Mouse (Mus musculus) lung, adult 2 months (tissue): ENCODE results near the gene Cygb.

Experiments
- CTCF ChIP-seq: fragments of 200-500 bp; IDR thresholded peaks from 2 replicates; pipeline ENCODE4 v1.5.1; 2011; ENCODE audit warnings: mild to moderate bottlenecking, low read length, control low read depth; ENCODE audit not compliant: insufficient read depth
- POLR2A ChIP-seq: fragments of 200-500 bp; IDR thresholded peaks from 2 replicates; pipeline ENCODE4 v1.6.1; 2011; ENCODE audit warnings: low read depth, mild to moderate bottlenecking, control low read depth, low read length, borderline replicate concordance; ENCODE audit errors: extremely low read depth

- TF ChIP-seq CTCF (no peak), POLR2A (no peak)
These were observed 11.2 kb upstream of the Cygb start for GRCm38 (mm10) chr11:116665289-116665688.
